Mouse (Mus musculus): ENCODE measurements around the gene Efcab5. TPM values are rescaled to one million over a fixed set of nuclear protein-coding genes. Genes with fewer than 3 reads are reported as not detected.
"Not testable (repeated sequence)": the region's sequence is repeated elsewhere in the genome, so short reads cannot be mapped to it uniquely, and the experiment has no call there.

Efcab5 gene
- polyA plus RNA-seq, 1 experiment from 2014 or later, result 0.37 TPM

- Histone ChIP-seq H3K9ac (ENCODE audit: low read depth, low read length) (no peak overlapping the region), H3K27me3 (ENCODE audit: insufficient read depth, low read length) (no peaks in the 10 kb centered on the region), H3K4me2 (ENCODE audit: low read length) (no peak overlapping the region), H3K36me3 (ENCODE audit: insufficient read depth, low read length) (peaks cover 10% of the 10 kb centered on the region; the same call in 1 of the 2 replicates), H3K9me3 (replicated peaks; ENCODE audit: low read length) (no peaks in the 10 kb centered on the region), H3K27ac (no peak overlapping the region), H3K4me3 (replicated peaks; ENCODE audit: low read depth, low read length) (no peak overlapping the region), H3K4me1 (replicated peaks; ENCODE audit: insufficient read depth, low read length) (0 out of 2 replicates have a peak, but pooled peaks cover 3% of the 10 kb centered on the region)
- WGBS, result 88% methylated on average over 1 of the region's 1 CpGs
- ATAC-seq (replicated peaks; ENCODE audit: low FRiP score, low read depth) (no peak), DNase-seq (ENCODE audit: low spot score) (no peak)
- no peak for TF ChIP-seq CTCF (IDR thresholded peaks at IDR 0.05; ENCODE audit: low read depth)
Measured at GRCm38 (mm10) chr11:77079361-77079760, 109.4 kb downstream of the Efcab5 start.

DNA sequence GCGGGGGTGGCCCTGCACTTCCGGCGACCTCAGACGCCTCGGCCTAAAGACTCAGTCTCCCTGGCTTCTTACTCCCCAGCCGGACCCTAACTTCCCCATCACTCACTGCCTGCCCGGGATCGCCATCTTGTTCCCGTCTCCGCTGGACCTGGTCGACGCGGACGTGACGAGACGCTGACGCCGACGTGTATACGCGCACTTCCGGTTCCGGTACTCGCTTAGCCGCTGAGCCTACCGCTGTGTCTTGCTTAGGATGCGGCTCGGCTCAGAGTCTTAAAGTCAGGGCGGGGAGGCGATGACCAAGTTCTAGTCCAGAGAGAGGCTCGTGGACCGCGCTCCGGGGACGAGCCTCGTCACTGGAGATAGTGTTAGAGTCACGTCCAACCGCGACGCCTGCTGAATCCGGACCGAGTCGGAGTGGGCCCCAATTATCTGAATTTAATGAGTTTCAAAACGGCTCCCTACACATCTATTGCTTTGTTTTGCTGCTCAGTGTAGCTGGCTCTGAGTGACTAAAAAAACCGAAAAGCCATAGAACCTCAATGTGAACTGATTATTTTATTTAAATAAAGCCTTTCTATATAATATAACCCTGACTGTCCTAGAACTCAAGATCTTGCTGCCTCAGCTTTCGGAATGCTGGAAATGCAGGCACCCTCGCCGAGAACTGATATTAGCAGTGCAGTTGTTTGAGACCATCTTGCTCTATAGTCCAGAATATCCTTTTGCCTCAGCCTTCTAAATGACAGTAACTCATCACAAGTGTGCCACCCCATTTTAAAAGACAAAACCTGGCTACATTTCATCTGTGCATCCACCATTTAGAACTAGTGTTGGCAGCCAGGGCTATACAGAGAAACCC, 110.3 kb downstream of the Efcab5 start, which contains the start of gene Nsrp1:
TSS of gene Nsrp1 (minus strand) at position 163 of the 862 bp plus-strand sequence.
- H3K27me3 ChIP-seq (ENCODE audit: insufficient read depth, low read length), result no peaks in the 10 kb centered on the region
- H3K36me3 ChIP-seq (ENCODE audit: insufficient read depth, low read length), result peaks cover 14% of the 10 kb centered on the region; the same call in 1 of the 2 replicates
- H3K4me2 ChIP-seq (ENCODE audit: low read length), result peak within 1 kb of the TSS; percentile 76
- H3K27ac ChIP-seq, result peak within 1 kb of the TSS; percentile 88
- peak within 1 kb of the TSS; percentile 93 for H3K4me3 ChIP-seq (replicated peaks; ENCODE audit: low read depth, low read length)
- H3K9ac ChIP-seq (ENCODE audit: low read depth, low read length), result peak within 1 kb of the TSS; percentile 76
- H3K9me3 ChIP-seq (replicated peaks; ENCODE audit: low read length), result no peaks in the 10 kb centered on the region
- ATAC-seq (replicated peaks; ENCODE audit: low FRiP score, low read depth), result peak; percentile 96
- DNase-seq (ENCODE audit: low spot score), result peak; percentile 98
- TF ChIP-seq CTCF (IDR thresholded peaks at IDR 0.05; ENCODE audit: low read depth), result no peak
- H3K4me1 ChIP-seq (replicated peaks; ENCODE audit: insufficient read depth, low read length), result 0 out of 2 replicates have a peak, but pooled peaks cover 3% of the 10 kb centered on the region
- 4% methylated on average over 48 of the region's 48 CpGs for WGBS

DNA sequence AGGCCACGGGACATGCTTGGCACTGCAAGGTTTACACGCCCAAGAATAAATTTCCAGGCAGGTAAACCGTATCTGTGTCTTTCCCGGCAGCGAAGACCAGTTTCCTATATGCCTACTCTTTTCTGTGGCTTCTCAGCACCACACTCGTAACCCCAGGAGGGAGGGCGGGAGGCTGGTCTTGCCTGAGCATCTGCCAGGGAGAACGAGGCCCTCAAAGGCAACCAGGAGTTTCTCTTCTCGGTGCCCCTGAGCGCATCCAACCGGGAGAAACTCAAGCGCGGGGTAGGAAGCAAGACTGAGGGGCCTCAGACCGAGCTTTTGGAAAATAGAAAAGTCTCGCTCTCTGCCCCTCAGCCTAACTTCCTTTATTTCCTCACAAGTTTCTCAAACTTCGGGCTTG, 111.0 kb downstream of the Efcab5 start:
- 0 out of 2 replicates have a peak, but pooled peaks have one; percentile 10 for ATAC-seq (replicated peaks; ENCODE audit: low FRiP score, low read depth)
- peak overlapping the region; percentile 76 for H3K4me2 ChIP-seq (ENCODE audit: low read length)
- 4% methylated on average over 16 of the region's 16 CpGs for WGBS
- H3K9ac ChIP-seq (ENCODE audit: low read depth, low read length), result peak overlapping the region; percentile 76
- peaks cover 15% of the 10 kb centered on the region; the same call in 1 of the 2 replicates for H3K36me3 ChIP-seq (ENCODE audit: insufficient read depth, low read length)
- no peaks in the 10 kb centered on the region for H3K27me3 ChIP-seq (ENCODE audit: insufficient read depth, low read length)
- DNase-seq (ENCODE audit: low spot score), result peak; percentile 27
- no peaks in the 10 kb centered on the region for H3K9me3 ChIP-seq (replicated peaks; ENCODE audit: low read length)
- TF ChIP-seq CTCF (IDR thresholded peaks at IDR 0.05; ENCODE audit: low read depth), result no peak
- peak overlapping the region; percentile 93 for H3K4me3 ChIP-seq (replicated peaks; ENCODE audit: low read depth, low read length)
- peak overlapping the region; percentile 88 for H3K27ac ChIP-seq
- H3K4me1 ChIP-seq (replicated peaks; ENCODE audit: insufficient read depth, low read length), result 0 out of 2 replicates have a peak, but pooled peaks cover 3% of the 10 kb centered on the region

- Histone ChIP-seq H3K4me2 (ENCODE audit: low read length) (peak overlapping the region; percentile 76), H3K9ac (ENCODE audit: low read depth, low read length) (peak overlapping the region; percentile 76), H3K27ac (peak overlapping the region; percentile 88; the same call in 1 of the 2 replicates), H3K4me3 (replicated peaks; ENCODE audit: low read depth, low read length) (peak overlapping the region; percentile 93), H3K36me3 (ENCODE audit: insufficient read depth, low read length) (peaks cover 17% of the 10 kb centered on the region; the same call in 1 of the 2 replicates)
- not testable (repeated sequence) for ATAC-seq (replicated peaks; ENCODE audit: low FRiP score, low read depth); H3K4me1 ChIP-seq (replicated peaks; ENCODE audit: insufficient read depth, low read length); H3K27me3 ChIP-seq (ENCODE audit: insufficient read depth, low read length); H3K9me3 ChIP-seq (replicated peaks; ENCODE audit: low read length); DNase-seq (ENCODE audit: low spot score)
- 50% methylated on average over 4 of the region's 4 CpGs for WGBS
Measured at GRCm38 (mm10) chr11:77077331-77077730, 111.4 kb downstream of the Efcab5 start.

GRCm38 (mm10) chr11:77070721-77071120, 118.0 kb downstream of the Efcab5 start:
- ATAC-seq (replicated peaks; ENCODE audit: low FRiP score, low read depth) (no peak), DNase-seq (ENCODE audit: low spot score) (peak; percentile 47)
- no peaks in the 10 kb centered on the region for H3K27me3 ChIP-seq (ENCODE audit: insufficient read depth, low read length)
- H3K27ac ChIP-seq, result no peak overlapping the region
- 76% methylated on average over 4 of the region's 4 CpGs for WGBS
- H3K9ac ChIP-seq (ENCODE audit: low read depth, low read length), result no peak overlapping the region
- peaks cover 15% of the 10 kb centered on the region; the same call in 1 of the 2 replicates for H3K36me3 ChIP-seq (ENCODE audit: insufficient read depth, low read length)
- H3K4me3 ChIP-seq (replicated peaks; ENCODE audit: low read depth, low read length), result no peak overlapping the region
- no peak overlapping the region for H3K4me2 ChIP-seq (ENCODE audit: low read length)
- no peaks in the 10 kb centered on the region for H3K4me1 ChIP-seq (replicated peaks; ENCODE audit: insufficient read depth, low read length)
- no peaks in the 10 kb centered on the region for H3K9me3 ChIP-seq (replicated peaks; ENCODE audit: low read length)
- TF ChIP-seq CTCF (IDR thresholded peaks at IDR 0.05; ENCODE audit: low read depth), result peak; percentile 64

GRCm38 (mm10) chr11:77068825-77069224, 119.9 kb downstream of the Efcab5 start:
- no peak for ATAC-seq (replicated peaks; ENCODE audit: low FRiP score, low read depth)
- WGBS, result 90% methylated on average over 4 of the region's 4 CpGs
- H3K36me3 ChIP-seq (ENCODE audit: insufficient read depth, low read length), result 0 out of 2 replicates have a peak, but pooled peaks cover 3% of the 10 kb centered on the region

More at GRCm38 (mm10) chr11:77068825-77069224, 119.9 kb downstream of the Efcab5 start:
- H3K4me3 ChIP-seq (replicated peaks; ENCODE audit: low read depth, low read length), result no peak overlapping the region
- H3K4me2 ChIP-seq (ENCODE audit: low read length), result no peak overlapping the region
- DNase-seq (ENCODE audit: low spot score), result no peak
- no peak for TF ChIP-seq CTCF (IDR thresholded peaks at IDR 0.05; ENCODE audit: low read depth)
- no peak overlapping the region for H3K9ac ChIP-seq (ENCODE audit: low read depth, low read length)
- no peak overlapping the region for H3K27ac ChIP-seq
- H3K27me3 ChIP-seq (ENCODE audit: insufficient read depth, low read length), result no peaks in the 10 kb centered on the region
- no peaks in the 10 kb centered on the region for H3K4me1 ChIP-seq (replicated peaks; ENCODE audit: insufficient read depth, low read length)
- no peaks in the 10 kb centered on the region for H3K9me3 ChIP-seq (replicated peaks; ENCODE audit: low read length)
